Mouse (Mus musculus) MEL (cell line): ENCODE measurements at regions not wholly inside any gene's neighbourhood (a gene's known extent, or its start where the extent isn't known, plus 50 kb on each side); places are given as distances from the start of the nearest gene placed in this dataset.

ENCODE experiments used
- CTCF ChIP-seq, 3 experiments: IDR thresholded peaks in 2 of 3; conservative IDR thresholded peaks in 1 of 3; 2 replicates each; pipeline ENCODE4 v1.5.1; 2011 to 2012; ENCODE audit warnings: low read length in 3 of 3, low read depth in 2 of 3, mild to moderate bottlenecking in 2 of 3, improper control_type of control experiment in 1 of 3, inconsistent platforms in 1 of 3, mixed read lengths in 1 of 3, moderate library complexity in 1 of 3; ENCODE audit not compliant: control insufficient read depth in 1 of 3, insufficient read depth in 1 of 3, poor library complexity in 1 of 3, severe bottlenecking in 1 of 3
- E2F4 ChIP-seq: IDR thresholded peaks from 2 replicates; pipeline ENCODE4 v1.6.1; 2011; ENCODE audit warnings: low read depth, low read length, improper control_type of control experiment, borderline replicate concordance
- ELF1 ChIP-seq: IDR thresholded peaks from 2 replicates; pipeline ENCODE4 v1.6.1; 2014; ENCODE audit warnings: low read depth, mild to moderate bottlenecking, inconsistent platforms, low read length, improper control_type of control experiment, moderate library complexity
- EP300 ChIP-seq, 2 experiments: IDR thresholded peaks; 2 replicates each; pipeline ENCODE4 v1.6.1; 2011; ENCODE audit warnings: improper control_type of control experiment in 2 of 2, low read length in 2 of 2, low read depth in 1 of 2, mild to moderate bottlenecking in 1 of 2
- MAFK ChIP-seq: IDR thresholded peaks from 2 replicates; pipeline ENCODE4 v1.6.1; 2011; ENCODE audit warnings: low read depth, mild to moderate bottlenecking, low read length, improper control_type of control experiment, borderline replicate concordance
- MEF2A ChIP-seq: IDR thresholded peaks from 2 replicates; pipeline ENCODE4 v1.6.1; 2014; ENCODE audit warnings: low read depth, mild to moderate bottlenecking, inconsistent platforms, low read length, improper control_type of control experiment; ENCODE audit not compliant: poor library complexity, insufficient replicate concordance, severe bottlenecking; ENCODE audit errors: extremely low read depth
- NELFE ChIP-seq: IDR thresholded peaks from 2 replicates; pipeline ENCODE4 v1.6.1; 2011; ENCODE audit warnings: low read depth, low read length, improper control_type of control experiment
- NRF1 ChIP-seq: IDR thresholded peaks from 2 replicates; pipeline ENCODE4 v1.6.1; 2014; ENCODE audit warnings: low read depth, mild to moderate bottlenecking, inconsistent platforms, low read length, improper control_type of control experiment, moderate library complexity; ENCODE audit not compliant: poor library complexity, insufficient read depth, severe bottlenecking
- POLR2A ChIP-seq, 2 experiments: IDR thresholded peaks; 2 replicates each; pipeline ENCODE4 v1.6.1; 2011 to 2012; ENCODE audit warnings: low read length in 2 of 2, mild to moderate bottlenecking in 2 of 2, control low read depth in 1 of 2, improper control_type of control experiment in 1 of 2, low read depth in 1 of 2, moderate library complexity in 1 of 2; ENCODE audit not compliant: control insufficient read depth in 1 of 2, insufficient read depth in 1 of 2, poor library complexity in 1 of 2
- POLR2AphosphoS2 ChIP-seq: IDR thresholded peaks from 2 replicates; pipeline ENCODE4 v1.6.1; 2011; ENCODE audit warnings: low read length, improper control_type of control experiment
- RCOR1 ChIP-seq: IDR thresholded peaks from 2 replicates; pipeline ENCODE4 v1.6.1; 2012; ENCODE audit warnings: low read depth, mild to moderate bottlenecking, inconsistent platforms, low read length, improper control_type of control experiment
- USF1 ChIP-seq: IDR thresholded peaks from 2 replicates; pipeline ENCODE4 v1.6.1; 2014; ENCODE audit warnings: low read depth, mild to moderate bottlenecking, inconsistent platforms, low read length, improper control_type of control experiment, moderate library complexity
- ZKSCAN1 ChIP-seq: IDR thresholded peaks from 2 replicates; pipeline ENCODE4 v1.6.1; 2012; ENCODE audit warnings: low read depth, mild to moderate bottlenecking, inconsistent platforms, low read length, improper control_type of control experiment, moderate library complexity
- ZNF384 ChIP-seq: IDR thresholded peaks from 2 replicates; pipeline ENCODE4 v1.6.1; 2012; ENCODE audit warnings: low read depth, mild to moderate bottlenecking, inconsistent platforms, low read length, improper control_type of control experiment

GRCm38 (mm10) chr11:12686717-12687116, 222.0 kb upstream of the Cobl start:
- no peak for TF ChIP-seq ZNF384
- TF ChIP-seq POLR2A (IDR thresholded peaks at IDR 0.05; ENCODE audit: control insufficient read depth in 1 of 2, insufficient read depth in 1 of 2, low read depth in 1 of 2, low read length in 2 of 2, poor library complexity in 1 of 2) = no peak
- TF ChIP-seq NRF1 = no peak
- no peak for TF ChIP-seq CTCF (IDR thresholded peaks at IDR 0.05 in 2 of 3, conservative IDR thresholded peaks at IDR 0.05 in 1 of 3; ENCODE audit: control insufficient read depth in 1 of 3, insufficient read depth in 1 of 3, low read depth in 2 of 3, low read length in 3 of 3, poor library complexity in 1 of 3, severe bottlenecking in 1 of 3)
- no peak for TF ChIP-seq EP300 (IDR thresholded peaks at IDR 0.05; ENCODE audit: low read depth in 1 of 2, low read length in 2 of 2)
- no peak for TF ChIP-seq RCOR1
- TF ChIP-seq MAFK = peak; percentile 94
- TF ChIP-seq ELF1 = no peak
- no peak for TF ChIP-seq E2F4
- TF ChIP-seq USF1 = no peak
- TF ChIP-seq ZKSCAN1 = no peak
- TF ChIP-seq MEF2A = no peak
- TF ChIP-seq POLR2AphosphoS2 = no peak
- TF ChIP-seq NELFE = no peak
